Mouse (Mus musculus) T-helper 1 cell (primary cell): ENCODE measurements at regions not wholly inside any gene's neighbourhood (a gene's known extent, or its start where the extent isn't known, plus 50 kb on each side); places are given as distances from the start of the nearest gene placed in this dataset.

Source experiments
- in situ Hi-C: fragments of 300-600 bp; cut with MboI, MseI; formaldehyde crosslinking; loops from one replicate; pipeline ENCODE4 v1.15.1; 2025; ENCODE audit warnings: high pct_unique_total_duplicates

DNA sequence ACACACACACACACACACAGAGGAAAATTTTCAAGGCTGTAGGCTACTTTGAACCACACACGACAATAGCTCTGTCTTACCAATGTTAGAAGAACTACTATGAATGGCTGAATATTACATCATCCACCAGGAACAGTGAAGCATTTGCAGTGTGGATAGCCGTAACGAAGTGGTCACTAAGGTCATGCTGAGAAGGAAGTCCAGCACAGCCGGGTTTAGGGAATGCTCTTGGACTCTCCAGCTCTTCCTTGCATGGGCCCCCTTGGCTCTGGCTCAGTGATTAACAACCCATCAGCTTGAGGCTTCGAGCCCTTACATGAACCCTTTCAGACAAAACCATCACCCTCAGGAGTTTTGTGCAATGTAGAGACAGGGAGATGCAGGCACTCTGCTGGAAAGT lies 245.3 kb downstream of the Adamts20 start:
- in situ Hi-C loops, result loop anchor here (25.0 kb wide), 1 partner anchor 608 kb away; no protein-coding TSS in a partner anchor

DNA sequence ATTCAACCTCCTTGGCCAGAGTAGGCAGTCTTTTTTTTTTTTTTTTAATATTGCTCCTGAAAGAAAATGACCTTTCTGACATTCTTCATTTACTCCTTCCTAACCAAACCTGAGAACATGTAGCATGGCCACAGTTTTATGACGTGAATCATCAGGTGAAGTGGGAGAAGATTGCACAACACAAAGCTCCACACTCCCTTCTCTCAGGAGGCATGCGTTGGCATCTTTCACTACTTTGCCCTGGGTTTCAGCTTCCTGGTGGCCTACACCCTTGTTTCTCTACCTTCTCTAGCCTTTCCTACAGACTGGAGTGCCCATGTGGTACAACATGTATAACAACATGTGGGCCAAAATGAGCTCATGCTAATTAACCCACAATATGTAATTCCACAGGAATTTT lies 248.5 kb downstream of the Adamts20 start:
- in situ Hi-C loops, result loop anchor here (25.0 kb wide), 1 partner anchor 604 kb away; no protein-coding TSS in a partner anchor

DNA sequence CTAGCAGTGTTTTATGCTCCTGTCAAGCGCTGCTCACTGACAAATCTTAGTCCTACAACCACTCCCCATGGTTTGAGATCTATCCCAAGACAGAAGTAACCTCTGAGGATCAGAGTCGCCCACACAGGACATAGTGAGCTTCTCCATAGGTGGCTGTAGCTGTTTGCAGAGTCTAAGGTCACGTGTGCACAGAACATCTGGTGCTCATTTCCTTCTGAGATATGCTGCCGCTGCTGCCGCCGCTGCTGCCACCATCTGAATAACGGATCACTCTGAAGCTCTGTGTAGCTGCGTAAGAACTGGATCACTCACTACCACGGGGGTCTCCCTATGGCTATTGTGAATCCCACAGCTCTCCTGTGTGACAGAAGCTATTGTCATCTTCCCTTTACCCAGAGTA lies 250.8 kb downstream of the Adamts20 start:
- in situ Hi-C loops, result loop anchor here (5.0 to 25.0 kb wide), 2 partner anchors 117 to 602 kb away; no protein-coding TSS in a partner anchor

DNA sequence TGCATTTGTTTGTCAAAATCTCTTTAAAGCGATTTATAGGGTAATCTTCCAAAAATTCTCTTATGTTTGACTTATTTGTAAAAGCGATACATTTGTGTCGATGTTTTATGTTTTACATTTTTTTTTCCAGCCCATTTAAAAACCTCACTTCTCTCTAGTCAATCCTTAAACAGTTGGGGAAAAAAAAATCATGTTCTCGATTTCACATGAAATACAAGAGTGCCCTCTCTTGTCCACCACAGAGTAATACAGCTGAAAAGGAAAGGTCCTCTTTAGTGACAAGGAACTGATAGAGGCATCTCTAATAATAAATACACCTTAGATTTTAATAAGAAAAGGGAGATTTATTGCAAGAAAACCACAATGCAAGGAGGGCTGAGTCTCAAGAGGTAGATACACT lies 251.8 kb downstream of the Adamts20 start:
- in situ Hi-C loops, result loop anchor here (5.0 to 25.0 kb wide), 2 partner anchors 116 to 601 kb away; no protein-coding TSS in a partner anchor

DNA sequence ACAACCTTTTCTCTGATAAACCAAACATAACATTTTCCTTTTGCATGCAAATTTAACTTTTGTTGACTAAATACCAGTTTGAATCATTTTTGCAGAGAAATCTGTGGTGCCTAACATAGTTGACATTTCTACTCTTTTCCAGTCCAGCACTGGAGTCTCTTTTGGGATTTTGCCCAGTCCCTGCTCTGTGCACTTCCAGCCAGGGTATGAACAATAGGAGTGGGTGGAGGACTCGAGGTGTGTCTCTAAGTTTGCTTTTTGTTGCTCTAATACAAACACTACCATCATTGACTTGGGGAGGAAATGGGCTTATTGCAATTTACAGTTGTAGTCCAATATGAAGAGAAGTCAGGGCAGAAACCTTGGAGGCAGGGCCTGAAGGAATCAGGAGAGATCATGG lies 256.7 kb downstream of the Adamts20 start:
- in situ Hi-C loops, result loop anchor here (25.0 kb wide), 1 partner anchor 596 kb away; no protein-coding TSS in a partner anchor

DNA sequence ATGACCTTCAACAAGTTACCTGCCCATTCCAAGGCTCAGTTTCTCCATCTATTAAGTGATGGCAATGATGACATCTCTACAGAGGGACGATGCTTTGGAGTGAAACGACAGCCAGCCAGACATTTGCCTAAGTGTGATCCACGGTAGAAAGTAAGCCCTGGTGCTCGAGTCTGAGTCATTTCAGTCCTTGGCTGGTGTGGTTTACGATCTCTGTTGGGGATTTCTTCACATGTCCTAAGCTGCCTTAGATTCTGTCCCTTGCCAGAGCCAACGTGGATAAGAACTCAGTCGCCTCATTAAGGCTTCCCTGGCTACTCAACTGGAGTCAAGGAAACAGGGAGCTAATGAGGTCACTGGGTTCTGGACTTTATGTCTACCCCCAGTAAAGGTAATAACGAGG lies 258.8 kb downstream of the Adamts20 start:
- in situ Hi-C loops, result loop anchor here (25.0 kb wide), 1 partner anchor 594 kb away; no protein-coding TSS in a partner anchor

DNA sequence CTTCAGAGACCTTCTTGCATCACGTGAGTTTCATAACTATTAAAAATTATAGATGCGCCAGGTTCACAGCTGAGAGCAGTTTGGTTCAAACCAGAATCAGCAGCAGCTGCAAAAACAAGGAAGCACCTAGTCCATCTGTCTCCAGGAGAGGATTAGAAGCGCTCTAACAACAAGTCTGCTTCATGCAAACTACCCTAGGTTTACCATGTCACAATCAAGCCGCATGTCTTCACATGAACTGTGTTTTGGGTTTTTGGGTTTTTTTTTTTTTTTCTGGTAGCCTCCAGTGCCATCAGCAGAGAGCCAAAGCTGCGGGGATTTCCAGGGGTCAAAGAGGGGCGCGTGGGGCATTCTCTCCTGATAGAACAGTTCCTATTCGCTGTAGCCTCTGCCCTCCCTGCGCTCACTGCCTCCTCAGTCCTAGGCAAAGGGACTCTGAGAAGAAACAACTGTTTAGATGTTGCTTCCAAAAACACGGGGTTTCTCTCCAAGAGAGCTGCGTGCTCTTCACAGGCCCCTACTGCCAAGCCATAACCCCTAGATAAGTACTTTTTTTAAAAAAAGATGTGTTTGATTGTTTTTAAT lies 259.8 kb downstream of the Adamts20 start:
- in situ Hi-C loops, result loop anchor here (25.0 kb wide), 1 partner anchor 593 kb away; no protein-coding TSS in a partner anchor

DNA sequence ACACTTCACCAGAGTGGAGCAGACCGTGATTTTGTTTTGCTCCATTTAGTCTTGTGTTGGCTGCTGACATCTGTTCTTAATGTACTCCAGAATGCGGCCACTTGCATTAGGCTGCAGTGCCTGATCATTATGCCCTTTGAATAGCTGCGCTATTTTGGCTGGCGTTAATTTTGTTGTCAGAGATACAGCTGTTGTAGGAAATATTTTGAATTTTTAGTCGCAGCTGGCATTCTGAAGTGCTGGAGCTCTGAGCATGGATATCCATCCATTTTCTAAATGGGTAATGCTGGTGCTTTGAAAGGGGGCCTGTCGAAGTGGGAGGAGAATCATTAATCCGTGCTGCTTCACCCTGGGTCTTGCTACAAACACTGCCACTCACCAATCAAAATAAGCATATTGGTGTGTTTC lies 275.1 kb downstream of the Adamts20 start:
- in situ Hi-C loops, result loop anchor here (10.0 kb wide), 1 partner anchor 1935 kb away; no protein-coding TSS in a partner anchor

DNA sequence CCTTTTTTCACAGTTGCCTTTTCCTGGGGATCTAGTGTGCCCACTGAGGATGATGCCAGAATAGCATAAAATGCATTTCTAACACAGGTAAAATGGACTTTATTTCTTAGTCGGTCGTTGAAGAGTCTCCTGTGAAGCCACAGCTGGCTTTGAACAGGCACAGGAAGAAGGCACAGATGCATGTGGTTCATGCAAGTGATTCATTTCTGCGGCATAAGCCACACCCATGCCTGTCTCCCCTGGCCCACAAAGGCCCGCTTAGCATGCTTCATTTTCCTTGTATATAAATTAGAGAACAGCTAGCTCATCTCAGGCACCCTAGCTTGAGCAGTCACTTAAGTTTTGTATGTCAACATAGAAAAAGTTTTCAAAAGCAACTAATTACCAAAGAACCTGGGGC lies 277.6 kb downstream of the Adamts20 start:
- in situ Hi-C loops, result no loop called here

DNA sequence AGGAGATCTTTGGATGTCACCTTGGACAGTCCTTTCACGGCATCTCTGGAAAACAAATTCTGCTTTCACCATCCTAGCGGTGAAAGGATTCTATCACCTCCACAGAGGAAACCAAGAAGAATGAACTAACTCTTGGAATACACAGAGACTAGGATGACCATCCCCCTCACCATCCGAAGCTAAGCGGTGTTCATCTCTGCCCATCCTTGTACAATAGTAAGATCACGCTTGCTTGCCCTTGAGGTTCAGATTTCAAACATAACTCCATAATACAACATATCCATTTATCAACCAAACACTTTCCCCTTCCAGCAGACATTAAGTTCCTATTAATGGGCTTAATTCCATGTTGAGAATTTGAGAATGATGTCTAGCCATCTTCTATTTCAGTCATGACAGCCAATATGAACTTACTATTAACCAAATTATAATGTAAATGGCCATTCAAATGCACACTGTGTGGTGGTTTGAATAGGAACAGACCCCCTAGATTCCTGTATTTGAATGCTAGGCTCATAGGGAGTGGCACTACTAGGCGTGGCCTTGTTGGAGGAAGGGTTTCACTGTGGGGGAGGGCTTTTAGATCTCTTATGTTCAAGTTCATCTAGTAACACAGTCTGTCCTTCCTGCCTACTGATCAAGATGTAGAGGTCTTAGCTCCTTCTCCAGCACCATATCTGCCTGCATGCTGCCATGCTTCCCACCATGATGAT lies 281.4 kb downstream of the Adamts20 start:
- in situ Hi-C loops, result no loop called here

DNA sequence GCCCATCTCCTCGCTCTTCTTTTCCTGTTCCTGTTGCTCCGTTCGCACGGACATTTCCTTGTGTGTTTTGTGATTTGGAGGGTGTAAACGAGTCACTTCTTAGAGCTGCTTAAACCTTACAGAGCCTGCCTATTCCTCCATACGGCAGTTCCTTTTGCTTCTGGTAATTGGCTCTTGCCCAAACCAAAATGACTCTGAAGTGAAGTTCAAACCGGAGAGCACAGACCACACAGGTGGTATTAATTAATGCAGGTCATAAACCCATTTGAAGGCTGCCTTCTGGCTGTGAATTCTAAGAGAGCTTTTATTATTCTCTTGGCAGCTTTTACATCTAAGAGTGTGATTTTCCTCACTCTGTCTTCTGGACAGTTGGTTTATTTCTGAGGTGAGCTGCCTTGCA lies 291.1 kb downstream of the Adamts20 start:
- in situ Hi-C loops, result no loop called here

DNA sequence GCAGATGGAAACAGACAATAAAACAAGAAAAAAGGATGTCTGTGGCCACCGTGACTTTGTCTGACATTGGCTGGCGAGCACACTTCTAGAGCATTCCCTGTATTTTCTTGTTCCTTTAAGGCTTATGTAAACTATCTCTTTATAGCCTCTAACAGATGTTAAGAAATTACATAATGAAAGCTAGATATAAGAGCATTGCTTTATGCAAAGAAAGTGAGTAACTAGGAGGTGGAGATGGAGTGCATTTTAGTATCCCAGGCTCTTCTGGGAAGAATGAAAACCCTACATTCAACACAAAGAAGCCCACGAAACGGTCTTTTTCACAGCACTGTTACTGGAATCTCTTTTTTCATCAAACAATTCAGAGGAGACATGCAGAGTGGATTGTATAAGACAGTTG lies 304.4 kb downstream of the Adamts20 start:
- in situ Hi-C loops, result no loop called here

DNA sequence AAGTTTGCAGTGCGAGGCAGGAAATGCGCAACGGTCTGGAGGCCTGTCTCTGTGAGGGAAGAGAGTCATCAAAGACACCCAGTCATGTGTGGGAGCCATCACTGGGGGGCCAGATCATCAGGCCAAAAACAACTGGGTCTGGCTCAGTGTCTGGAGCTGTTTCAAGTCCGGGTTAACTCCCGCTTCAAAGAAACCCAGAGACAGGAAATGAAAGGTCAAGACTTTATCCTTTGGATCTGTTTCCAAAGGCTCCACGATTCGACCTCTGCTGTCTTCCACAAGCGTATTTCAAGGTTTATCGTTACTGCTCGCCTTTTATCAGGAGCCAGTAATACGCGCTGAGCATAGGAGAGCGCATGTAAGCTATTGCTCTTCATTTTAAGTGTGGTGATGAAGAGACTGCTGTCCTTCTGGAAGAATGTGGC lies 325.7 kb downstream of the Adamts20 start:
- in situ Hi-C loops, result no loop called here

DNA sequence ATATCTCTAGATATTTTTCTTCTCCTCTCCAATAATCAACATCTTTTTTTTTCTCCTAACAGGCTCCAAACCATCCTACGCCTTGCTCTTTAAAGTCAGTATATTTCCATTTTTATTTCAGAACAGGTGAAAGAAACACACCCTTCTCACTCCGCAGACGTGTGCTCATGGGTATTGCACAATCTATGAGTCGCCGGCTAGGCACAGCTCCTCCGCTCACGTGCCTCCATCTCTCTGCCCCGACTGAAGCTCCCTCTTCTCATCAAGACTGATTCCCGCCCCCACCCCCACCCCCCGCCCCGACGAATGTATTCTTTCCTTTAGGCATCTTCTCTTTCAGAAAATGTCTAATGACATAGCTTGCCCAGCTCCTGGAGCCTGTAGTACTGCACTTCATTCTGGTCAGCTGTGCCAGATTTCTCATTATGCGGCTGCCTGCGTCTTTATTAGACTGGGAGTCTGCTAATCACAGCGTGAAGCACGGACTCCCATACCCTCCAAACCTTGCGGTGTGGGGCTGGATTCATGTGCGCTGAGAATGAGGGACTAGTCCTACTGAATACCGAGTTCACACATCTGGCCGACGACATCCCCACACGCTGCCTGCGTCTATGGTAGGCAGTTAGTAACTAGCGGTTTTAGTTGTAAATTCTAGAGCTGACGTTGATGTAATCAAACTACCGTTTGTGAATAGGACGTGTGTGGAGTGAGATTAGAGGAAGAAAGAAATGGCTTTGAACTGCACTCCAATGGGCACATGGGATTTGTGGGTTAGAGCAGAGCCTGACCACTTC lies 327.9 kb downstream of the Adamts20 start:
- in situ Hi-C loops, result no loop called here

DNA sequence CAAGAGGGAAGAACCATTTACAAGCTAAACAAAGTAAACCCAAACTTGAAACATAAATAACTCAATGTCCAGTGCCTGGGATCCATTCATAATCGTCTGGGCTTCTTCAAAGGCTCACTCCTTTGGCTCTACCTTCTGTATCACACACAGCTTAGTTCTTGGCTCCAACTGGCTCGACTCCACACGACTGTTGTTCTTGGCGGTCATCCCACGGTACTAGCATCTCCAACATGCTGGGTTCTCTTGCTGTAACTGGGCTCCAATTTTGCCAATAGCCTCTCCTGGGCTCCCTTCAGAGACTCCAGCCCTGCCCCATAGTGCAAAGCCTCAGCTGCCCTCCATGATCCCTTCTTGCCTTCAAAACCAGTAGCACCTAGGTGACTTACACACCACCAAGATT lies 352.4 kb downstream of the Adamts20 start:
- in situ Hi-C loops, result no loop called here

DNA sequence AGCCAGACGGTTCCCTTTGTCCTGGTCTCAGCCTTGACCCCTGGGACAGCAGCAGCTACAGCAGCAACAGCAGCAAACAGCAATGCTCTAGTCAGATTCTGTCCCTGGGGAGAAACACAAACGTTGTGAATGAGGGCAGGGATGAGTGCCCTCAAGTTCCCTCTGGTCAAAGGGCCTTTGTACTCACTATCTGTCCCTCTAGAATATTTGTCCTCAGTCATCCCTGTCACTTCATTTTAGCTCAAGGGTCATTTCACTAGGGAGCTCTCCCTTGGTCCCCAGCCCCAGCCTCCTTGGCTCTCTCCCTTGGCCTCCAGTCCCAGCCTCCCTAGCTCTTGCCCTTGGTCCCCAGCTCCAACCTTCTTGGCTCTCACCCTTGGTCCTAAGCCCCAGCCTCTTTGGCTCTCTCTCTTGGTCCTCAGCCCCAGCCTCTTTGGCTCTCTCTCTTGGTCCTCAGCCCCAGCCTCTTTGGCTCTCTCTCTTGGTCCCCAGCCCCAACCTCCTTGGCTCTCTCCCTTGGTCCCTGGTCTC lies 358.0 kb downstream of the Adamts20 start:
- in situ Hi-C loops, result no loop called here

DNA sequence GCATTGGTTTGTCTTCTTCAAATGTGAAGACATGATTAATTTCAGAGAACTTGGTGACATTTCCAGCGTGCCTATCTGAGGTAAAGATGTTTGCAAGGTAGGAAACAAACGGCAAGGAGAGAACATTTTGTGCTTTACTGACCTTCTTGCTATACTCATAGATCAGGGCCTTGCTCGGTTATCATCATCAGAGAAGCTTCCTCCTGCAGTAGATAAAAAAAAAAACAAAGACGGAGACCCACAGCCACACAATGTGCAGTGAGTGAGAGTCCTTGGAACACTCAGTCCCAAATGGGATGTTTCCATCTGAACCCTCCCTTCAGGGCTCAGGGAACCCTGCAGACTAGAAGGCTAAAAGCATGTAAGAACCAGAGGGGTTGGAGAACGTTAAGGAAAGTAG lies 374.6 kb downstream of the Adamts20 start:
- in situ Hi-C loops, result no loop called here

DNA sequence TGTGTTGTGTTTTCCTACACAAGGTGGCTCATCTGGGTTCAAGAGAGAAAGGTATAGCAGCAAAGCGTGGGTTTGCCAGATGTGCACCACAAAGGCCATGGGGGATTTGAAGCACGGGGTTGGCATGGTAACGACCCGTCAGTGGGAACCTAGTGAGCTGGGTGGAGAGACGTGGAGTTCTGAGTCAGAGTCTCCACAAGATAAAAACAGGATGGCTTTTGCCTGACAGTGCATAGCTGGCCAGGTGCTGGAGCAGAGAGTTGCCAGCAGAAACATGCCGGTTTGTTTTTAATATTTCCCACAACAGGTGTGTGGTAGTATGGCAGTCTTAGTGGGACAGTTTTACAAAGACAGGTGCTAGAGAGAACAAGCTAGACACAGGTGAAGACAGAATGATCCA lies 375.4 kb downstream of the Adamts20 start:
- in situ Hi-C loops, result no loop called here

DNA sequence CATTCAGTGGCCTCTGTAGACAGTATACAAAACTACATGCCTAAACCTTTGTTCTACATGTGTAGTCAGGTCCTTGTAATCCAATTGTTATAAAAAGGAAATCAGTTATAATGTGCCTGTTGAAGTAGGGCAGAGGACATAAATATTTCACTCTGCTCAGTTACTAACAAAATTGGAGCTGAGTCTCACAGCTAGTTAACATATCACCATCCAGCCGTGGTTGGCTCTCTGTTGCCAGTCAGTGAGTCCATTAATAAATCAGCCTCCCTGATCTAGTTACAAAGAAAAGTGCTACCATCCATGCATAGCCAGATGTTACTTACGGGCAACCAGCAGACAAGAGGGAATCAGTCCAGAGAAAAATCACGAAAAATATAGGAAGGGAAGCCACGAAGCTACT lies 382.8 kb downstream of the Adamts20 start:
- in situ Hi-C loops, result no loop called here

DNA sequence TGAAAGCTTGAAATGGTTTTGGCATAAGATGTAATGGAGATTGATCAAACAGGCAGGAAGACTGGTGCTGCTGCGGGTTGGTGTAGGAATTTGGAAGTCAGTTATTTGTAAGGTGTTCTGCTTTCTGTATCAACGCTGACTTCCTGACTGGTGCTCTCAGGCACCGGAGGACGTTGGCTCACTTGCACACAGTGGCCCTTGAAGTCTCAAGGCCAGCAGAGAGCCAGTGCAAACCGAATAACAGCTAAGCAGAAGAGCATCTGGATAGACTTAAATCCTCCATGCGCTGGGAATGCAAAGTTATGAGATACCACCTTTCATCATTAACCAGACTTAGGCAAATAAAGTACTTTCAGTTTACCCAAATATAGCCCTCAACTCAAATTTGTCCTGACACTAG lies 388.2 kb downstream of the Adamts20 start:
- in situ Hi-C loops, result no loop called here

DNA sequence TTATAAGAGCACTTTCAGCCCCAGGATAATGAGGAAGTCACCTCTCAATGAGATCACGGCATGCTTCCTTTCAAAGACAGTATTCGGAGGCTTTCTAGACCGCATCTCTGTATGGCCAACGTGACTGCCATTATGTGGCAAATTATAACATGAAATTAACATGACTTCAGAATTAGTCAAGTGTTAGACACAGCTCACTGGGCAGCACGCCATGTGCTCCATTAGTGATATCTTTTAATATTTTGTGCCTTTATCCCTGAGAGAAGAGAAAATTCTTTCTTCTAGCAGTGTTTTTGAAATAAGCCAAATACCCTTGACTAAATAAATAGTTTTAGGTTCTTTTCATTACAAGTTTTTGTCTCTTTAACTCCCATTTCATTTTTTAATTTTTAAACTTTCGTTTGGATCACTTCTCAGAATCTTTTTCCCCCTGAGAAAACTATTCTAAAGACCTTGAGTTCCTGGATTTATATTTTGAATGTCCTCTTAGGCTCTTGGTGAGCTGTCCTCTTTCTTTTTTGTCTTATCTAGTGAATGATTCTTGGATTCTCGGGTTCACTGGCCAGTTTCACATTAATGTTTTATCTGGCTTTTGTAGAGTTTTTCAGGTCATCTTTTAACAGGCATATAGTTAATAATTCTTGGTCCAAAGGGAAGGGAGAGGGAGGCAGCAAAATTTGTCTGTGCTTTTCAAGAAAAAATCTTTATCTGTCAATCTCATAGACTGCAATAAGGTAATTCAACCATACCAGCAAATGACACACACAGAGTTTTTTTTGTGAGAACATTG lies 390.9 kb downstream of the Adamts20 start:
- in situ Hi-C loops, result no loop called here
